Mouse (Mus musculus) megakaryocyte, embryonic 14.5 days (primary cell): ENCODE data around the gene Carf. TPM values are rescaled to one million over a fixed set of nuclear protein-coding genes. Genes with fewer than 3 reads are reported as not detected.
"Not testable (repeated sequence)": the region's sequence is repeated elsewhere in the genome, so short reads cannot be mapped to it uniquely, and the experiment has no call there.

ENCODE experiments used
- H3K27me3 ChIP-seq: replicated peaks from 2 replicates; pipeline ENCODE3; 2012; ENCODE audit warnings: inconsistent platforms
- H3K36me3 ChIP-seq: replicated peaks from 2 replicates; pipeline ENCODE3; 2012; ENCODE audit warnings: low read length, inconsistent platforms, mixed read lengths
- H3K4me1 ChIP-seq: 2 replicates; pipeline ENCODE4 v1.6.1; 2012; ENCODE audit warnings: inconsistent platforms
- H3K4me3 ChIP-seq: replicated peaks from 2 replicates; pipeline ENCODE3; 2012; ENCODE audit warnings: moderate library complexity, mild to moderate bottlenecking, inconsistent platforms
- H3K9me3 ChIP-seq: 2 replicates; pipeline ENCODE4 v1.6.1; 2012; ENCODE audit warnings: inconsistent platforms
- FLI1 ChIP-seq: IDR thresholded peaks from 2 replicates; pipeline ENCODE4 v1.6.1; 2012; ENCODE audit warnings: low read length, inconsistent platforms, mixed read lengths
- GATA1 ChIP-seq: IDR thresholded peaks from 3 replicates; pipeline ENCODE4 v1.6.1; 2012; ENCODE audit warnings: mixed read lengths, low read length, inconsistent platforms, borderline replicate concordance
- polyA plus RNA-seq: library from polyadenylated mRNA; stranded (reverse); fragments of >175 nt; gene quantifications from 2 replicates; pipeline ENCODE4 v1.2.3, GENCODE M21; 2012; ENCODE audit warnings: low replicate concordance; ENCODE audit not compliant: insufficient read depth

Gene Carf
- 0.69 TPM in 1 of 2 replicates, not detected in the other for polyA plus RNA-seq

DNA sequence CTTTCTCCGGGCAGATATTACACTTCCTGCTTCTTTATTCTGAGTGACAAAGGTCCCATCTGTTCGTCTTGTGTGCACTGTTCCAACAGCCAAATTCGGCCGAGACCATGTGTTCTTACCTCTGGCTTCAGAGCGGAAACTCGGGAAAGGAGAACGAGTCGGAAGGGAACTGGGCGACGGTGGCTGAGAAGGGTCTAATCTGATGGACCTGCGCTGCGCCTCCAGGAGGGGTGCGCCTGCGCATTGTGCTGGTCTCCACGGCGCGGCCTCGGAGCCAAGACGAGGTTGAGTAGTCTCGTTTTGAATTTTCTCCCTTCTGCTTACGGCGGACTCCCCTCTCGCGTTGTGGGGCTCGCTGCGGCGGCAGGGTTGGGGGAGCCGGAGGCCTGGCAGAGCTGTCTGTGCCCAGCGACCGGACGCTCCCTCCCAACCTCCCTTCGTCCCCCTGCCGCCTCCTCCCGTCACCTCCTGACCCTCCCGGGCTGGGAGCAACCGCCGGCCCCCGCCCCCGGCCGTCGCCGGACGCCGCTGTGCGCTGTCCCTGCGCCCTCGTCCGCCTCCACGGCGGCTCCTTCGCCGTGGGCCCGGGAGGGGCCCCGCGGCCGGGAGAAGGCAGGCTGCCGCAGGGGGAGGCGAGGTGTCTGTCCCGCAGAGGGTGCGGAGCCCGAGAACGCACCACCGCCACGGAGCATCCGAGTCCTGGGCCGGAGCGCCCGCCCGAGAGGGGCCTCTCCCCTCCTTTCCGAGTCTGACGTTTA lies at the start of gene Carf, which contains the start of gene Wdr12:
Gene Carf (plus strand): TSS at position 224 of the 758 bp plus-strand sequence.
Gene Wdr12 (minus strand): TSS at position 622 of the 758 bp plus-strand sequence.
- Histone ChIP-seq H3K4me3 (peak within 1 kb of the TSS; percentile 96), H3K9me3 (no peaks in the 10 kb centered on the region), H3K27me3 (no peaks in the 10 kb centered on the region), H3K4me1 (peaks cover 22% of the 10 kb centered on the region; the same call in 1 of the 2 replicates), H3K36me3 (peaks cover 17% of the 10 kb centered on the region)
- no peak for TF ChIP-seq GATA1
- no peak for TF ChIP-seq FLI1

DNA sequence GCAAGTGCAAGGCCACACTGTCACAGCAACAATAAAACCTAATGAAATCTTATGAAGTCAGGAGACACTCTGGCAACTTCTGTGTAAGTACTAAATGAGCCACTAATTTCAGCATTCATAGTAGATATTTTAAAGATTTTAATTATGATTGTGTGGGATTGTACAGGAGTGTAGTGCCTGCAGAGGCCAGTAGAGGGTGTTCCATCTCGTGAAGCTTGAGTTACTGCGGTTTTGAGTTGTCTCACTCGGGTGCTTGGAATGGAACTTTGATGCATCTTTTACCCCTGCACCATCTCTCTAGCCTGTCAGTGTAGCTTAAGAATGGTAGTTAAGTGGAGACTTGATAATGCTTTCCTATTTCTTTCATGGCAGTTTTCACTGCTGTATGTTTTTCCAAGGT lies 43.4 kb upstream of the Carf start:
- Histone ChIP-seq H3K4me3 (no peak overlapping the region), H3K36me3 (no peaks in the 10 kb centered on the region), H3K27me3 (no peaks in the 10 kb centered on the region), H3K9me3 (no peaks in the 10 kb centered on the region), H3K4me1 (no peaks in the 10 kb centered on the region)
- TF ChIP-seq GATA1: no peak
- no peak for TF ChIP-seq FLI1

DNA sequence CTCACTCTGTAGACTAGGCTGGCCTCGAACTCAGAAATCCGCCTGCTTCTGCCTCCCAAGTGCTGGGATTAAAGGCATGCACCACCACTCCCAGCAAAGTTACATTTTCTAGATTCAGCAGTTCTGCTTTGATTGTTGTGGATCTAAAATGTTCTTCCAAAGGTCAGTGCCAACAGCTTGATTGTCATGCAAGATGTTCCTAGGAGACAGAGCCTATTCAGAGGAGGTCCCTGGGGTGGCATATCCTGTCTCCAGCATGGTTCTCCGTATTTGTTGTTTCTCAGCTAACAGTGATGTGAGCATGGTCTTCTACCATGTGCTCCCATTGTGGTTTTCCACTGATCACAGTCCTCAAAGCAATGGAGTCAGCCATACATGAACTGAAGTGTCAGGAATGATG lies 41.7 kb upstream of the Carf start:
- no peak for TF ChIP-seq GATA1
- no peak for TF ChIP-seq FLI1
- Histone ChIP-seq H3K27me3 (no peaks in the 10 kb centered on the region), H3K4me3 (no peak overlapping the region), H3K4me1 (no peaks in the 10 kb centered on the region), H3K36me3 (no peaks in the 10 kb centered on the region), H3K9me3 (no peaks in the 10 kb centered on the region)

DNA sequence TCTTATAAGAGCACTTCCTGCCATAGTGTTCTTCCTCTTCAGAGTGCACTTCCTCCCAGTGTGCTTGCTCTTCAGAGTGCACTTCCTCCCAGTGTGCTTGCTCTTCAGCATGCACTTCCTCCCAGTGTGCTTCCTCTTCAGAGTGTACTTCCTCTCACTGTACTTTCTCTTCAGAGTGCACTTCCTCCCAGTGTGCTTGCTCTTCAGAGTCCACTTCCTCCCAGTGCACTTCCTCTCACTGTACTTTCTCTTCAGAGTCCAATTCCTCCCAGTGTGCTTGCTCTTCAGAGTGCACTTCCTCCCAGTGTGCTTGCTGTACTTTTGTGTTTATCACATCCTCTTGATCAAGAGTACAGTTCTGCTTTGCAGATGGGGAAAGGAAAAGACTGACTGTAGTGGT lies 27.3 kb upstream of the Carf start:
- peaks cover 17% of the 10 kb centered on the region for H3K4me1 ChIP-seq
- not testable (repeated sequence) for H3K9me3 ChIP-seq, H3K27me3 ChIP-seq, H3K4me3 ChIP-seq, H3K36me3 ChIP-seq

DNA sequence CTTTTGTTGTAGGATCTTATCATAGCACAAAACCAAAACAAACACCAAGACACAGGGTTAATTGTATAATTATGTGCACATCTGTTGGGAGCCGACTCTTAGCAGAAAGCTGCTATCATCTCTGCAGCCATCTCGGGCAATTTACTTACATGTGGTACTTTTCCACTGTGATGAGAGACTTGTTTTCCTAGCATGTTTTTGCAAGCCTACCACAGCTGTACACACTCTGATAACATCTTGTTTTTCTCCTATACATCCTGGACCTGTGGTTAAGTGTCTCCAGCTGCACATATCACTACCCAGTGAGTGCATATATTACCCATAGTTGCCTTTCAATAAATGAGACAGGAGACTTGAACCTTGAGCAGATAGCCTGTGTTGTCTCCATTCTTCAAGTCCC lies 23.1 kb upstream of the Carf start:
- TF ChIP-seq FLI1 (no peak), GATA1 (no peak)
- Histone ChIP-seq H3K9me3 (peaks cover 3% of the 10 kb centered on the region; the same call in 1 of the 2 replicates), H3K4me1 (peaks cover 14% of the 10 kb centered on the region), H3K27me3 (no peaks in the 10 kb centered on the region), H3K36me3 (peaks cover 52% of the 10 kb centered on the region), H3K4me3 (no peak overlapping the region)

DNA sequence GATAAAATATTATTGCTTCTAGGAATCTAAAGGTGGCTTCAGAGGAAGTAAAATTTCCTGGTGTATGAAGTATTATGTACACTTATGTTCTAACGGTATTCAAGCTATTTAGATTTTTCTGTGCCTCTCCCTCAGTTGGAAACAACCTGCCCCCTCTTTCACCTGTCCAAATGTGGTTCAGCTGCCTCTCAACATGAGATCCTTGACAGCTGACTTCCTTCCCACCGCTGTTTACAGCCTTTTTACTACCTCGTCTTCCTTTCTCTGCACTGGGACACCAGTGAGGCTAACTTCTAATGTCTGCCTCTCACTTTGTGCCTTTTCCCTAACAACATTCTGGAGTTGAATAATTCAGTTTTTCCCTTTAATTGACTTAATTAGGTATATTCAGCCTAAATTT lies 22.5 kb upstream of the Carf start:
- H3K4me1 ChIP-seq: peaks cover 10% of the 10 kb centered on the region
- TF ChIP-seq FLI1: no peak
- TF ChIP-seq GATA1: no peak
- H3K36me3 ChIP-seq: peaks cover 58% of the 10 kb centered on the region
- no peak overlapping the region for H3K4me3 ChIP-seq
- H3K27me3 ChIP-seq: no peaks in the 10 kb centered on the region
- peaks cover 3% of the 10 kb centered on the region; the same call in 1 of the 2 replicates for H3K9me3 ChIP-seq

DNA sequence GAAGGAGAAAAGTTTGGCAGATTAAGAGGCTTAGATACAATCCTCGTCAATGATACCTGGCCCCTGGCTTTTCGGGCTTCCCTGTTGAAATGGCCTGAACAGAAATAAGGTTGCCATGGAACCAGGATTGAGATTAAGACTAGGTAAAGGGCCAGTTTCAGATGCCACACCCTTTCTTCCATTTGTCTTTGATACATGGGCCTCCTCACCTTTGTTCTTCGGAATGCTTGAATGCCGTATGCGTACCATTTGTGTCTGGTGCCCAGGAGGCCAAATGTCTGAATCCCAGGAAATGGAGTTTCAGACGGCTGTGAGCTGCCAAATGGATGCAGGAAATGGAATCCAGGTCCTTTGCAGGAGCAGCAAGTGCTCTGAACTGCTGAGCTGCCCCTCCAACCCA lies 21.6 kb upstream of the Carf start:
- no peak overlapping the region for H3K4me3 ChIP-seq
- no peak for TF ChIP-seq FLI1
- TF ChIP-seq GATA1: no peak
- H3K36me3 ChIP-seq: peaks cover 65% of the 10 kb centered on the region
- H3K4me1 ChIP-seq: peaks cover 6% of the 10 kb centered on the region
- H3K9me3 ChIP-seq: no peaks in the 10 kb centered on the region
- H3K27me3 ChIP-seq: no peaks in the 10 kb centered on the region

DNA sequence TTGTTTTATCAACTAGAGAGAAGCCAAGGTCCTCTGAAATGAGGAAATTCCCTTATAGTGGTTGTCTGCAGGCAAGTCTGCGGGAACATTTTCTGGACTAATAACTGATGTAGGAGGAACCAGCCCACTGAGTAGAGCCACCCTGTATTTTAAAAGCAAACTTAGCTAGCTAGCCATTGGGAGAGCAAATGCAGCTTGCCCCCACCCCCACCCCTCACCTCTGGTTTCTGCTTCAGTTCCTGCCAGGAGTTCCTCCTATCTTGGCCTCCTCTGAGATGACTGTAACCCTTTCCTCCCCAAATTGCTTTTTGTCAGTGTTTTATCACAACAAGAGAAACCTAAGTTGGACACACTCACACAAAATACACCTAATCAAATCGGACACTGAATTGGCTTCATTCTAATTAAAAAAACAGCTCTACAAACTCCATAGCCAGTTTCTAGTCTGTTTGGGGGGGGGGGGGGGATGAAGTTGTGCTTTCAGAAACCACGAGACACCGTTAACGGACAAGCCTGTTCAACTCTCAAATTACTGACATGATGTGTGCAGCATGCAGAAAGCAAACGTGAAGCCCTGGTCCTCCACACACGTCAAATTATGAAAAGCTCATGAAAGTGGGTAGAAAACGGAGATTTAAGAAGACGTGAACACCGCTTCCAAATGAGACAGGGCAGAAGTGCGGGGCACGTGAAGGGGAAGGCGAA lies 1.3 kb upstream of the Carf start:
- no peak for TF ChIP-seq FLI1
- TF ChIP-seq GATA1: no peak
- no peaks in the 10 kb centered on the region for H3K9me3 ChIP-seq
- peaks cover 22% of the 10 kb centered on the region; the same call in 1 of the 2 replicates for H3K4me1 ChIP-seq
- H3K36me3 ChIP-seq: peaks cover 31% of the 10 kb centered on the region
- peak overlapping the region; percentile 96 for H3K4me3 ChIP-seq
- H3K27me3 ChIP-seq: no peaks in the 10 kb centered on the region

DNA sequence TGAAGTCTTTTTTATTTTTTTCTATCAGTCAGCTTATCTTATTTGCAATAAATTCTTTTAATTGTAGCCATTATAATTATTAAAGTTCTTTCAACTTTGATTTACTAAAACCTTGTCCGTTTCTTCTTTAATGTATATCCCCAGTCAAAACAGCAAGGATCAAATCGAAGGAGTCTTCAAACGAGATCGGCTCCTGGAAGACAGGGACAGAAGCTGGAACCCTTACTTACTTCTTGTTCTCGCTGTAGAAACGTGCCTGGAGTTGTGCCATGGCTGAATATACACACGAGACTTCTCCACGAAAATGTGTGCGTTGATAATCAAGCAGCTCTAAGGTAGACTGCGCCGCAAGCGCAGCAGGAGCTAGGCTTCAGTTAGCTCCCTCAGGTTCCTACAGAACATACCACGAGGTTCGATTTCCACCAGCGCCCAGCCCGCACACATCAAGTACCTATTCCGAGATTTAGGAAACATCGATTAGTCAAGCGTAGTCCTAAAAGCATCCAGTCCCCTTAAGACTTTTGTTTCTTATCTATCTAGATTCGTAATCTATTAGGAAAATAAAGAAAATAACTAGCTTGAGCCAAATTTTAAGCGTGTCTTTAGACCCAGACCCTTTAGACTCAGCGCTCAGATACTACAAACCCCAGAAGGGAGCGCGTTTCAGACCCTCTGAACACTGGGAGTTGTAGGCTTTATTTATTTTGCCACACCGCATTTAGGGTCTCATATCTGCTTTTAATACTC lies 597 bp upstream of the Carf start:
- peak overlapping the region; percentile 96 for H3K4me3 ChIP-seq
- peaks cover 25% of the 10 kb centered on the region for H3K36me3 ChIP-seq
- H3K4me1 ChIP-seq: peaks cover 22% of the 10 kb centered on the region; the same call in 1 of the 2 replicates
- TF ChIP-seq FLI1 (no peak), GATA1 (no peak)
- no peaks in the 10 kb centered on the region for H3K9me3 ChIP-seq
- no peaks in the 10 kb centered on the region for H3K27me3 ChIP-seq

DNA sequence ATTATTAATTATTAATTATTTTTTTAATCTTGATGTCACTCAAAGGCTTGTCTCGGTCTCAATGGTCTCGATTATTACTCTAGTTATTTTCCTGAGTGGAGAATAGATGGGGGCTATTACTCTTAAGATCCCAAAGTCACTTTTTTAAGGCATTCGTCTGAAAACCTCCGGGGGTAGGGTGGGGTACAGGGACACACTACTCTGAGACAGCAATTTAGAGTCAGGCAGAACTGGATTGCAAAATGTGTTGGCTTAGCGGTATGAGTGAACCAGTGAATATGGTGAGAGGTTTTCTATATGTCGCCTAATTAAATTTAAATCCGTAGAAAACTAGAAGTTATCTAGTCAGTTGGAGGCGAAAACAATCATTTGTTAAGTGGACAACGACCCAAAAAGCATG lies 792 bp downstream of the Carf start:
- Histone ChIP-seq H3K27me3 (no peaks in the 10 kb centered on the region), H3K36me3 (peaks cover 13% of the 10 kb centered on the region), H3K9me3 (no peaks in the 10 kb centered on the region), H3K4me3 (peak overlapping the region; percentile 96), H3K4me1 (peaks cover 22% of the 10 kb centered on the region; the same call in 1 of the 2 replicates)
- TF ChIP-seq FLI1 (no peak), GATA1 (no peak)
